Mouse (Mus musculus): ENCODE measurements around the gene Nus1. TPM values are rescaled to one million over a fixed set of nuclear protein-coding genes. Genes with fewer than 3 reads are reported as not detected.

Nus1 gene
- polyA plus RNA-seq, 1 experiment from 2014 or later, result 9.0 TPM

- Histone ChIP-seq H3K9me3 (ENCODE audit: low read length) (no peaks in the 10 kb centered on the region), H3K4me3 (ENCODE audit: low read depth, low read length) (no peak overlapping the region), H3K4me2 (replicated peaks; ENCODE audit: low read depth, low read length) (no peak overlapping the region), H3K4me1 (ENCODE audit: insufficient read depth, low read depth, low read length) (peaks cover 6% of the 10 kb centered on the region; the same call in 1 of the 2 replicates), H3K9ac (replicated peaks; ENCODE audit: low read depth) (no peak overlapping the region), H3K27ac (ENCODE audit: low read length) (no peak overlapping the region), H3K36me3 (ENCODE audit: insufficient read depth, low read length) (no peaks in the 10 kb centered on the region), H3K27me3 (replicated peaks; ENCODE audit: insufficient read depth, low read length) (no peaks in the 10 kb centered on the region)
- ATAC-seq (no peak), DNase-seq (ENCODE audit: low spot score) (peak; percentile 73)
- 69% methylated on average over 1 of the region's 1 CpGs for WGBS
- TF ChIP-seq EP300 (IDR thresholded peaks at IDR 0.05), result no peak
- no peak for TF ChIP-seq CTCF (IDR thresholded peaks at IDR 0.05)
Observed at GRCm38 (mm10) chr10:52420526-52420925, 3.2 kb downstream of the Nus1 start.

GRCm38 (mm10) chr10:52421716-52422115, 4.4 kb downstream of the Nus1 start:
- DNase-seq (ENCODE audit: low spot score) (no peak), ATAC-seq (no peak)
- no peaks in the 10 kb centered on the region for H3K9me3 ChIP-seq (ENCODE audit: low read length)
- no peak overlapping the region for H3K4me3 ChIP-seq (ENCODE audit: low read depth, low read length)
- no peak overlapping the region for H3K9ac ChIP-seq (replicated peaks; ENCODE audit: low read depth)
- no peak overlapping the region for H3K27ac ChIP-seq (ENCODE audit: low read length)
- H3K4me2 ChIP-seq (replicated peaks; ENCODE audit: low read depth, low read length), result no peak overlapping the region
- H3K27me3 ChIP-seq (replicated peaks; ENCODE audit: insufficient read depth, low read length), result no peaks in the 10 kb centered on the region
- no peaks in the 10 kb centered on the region for H3K36me3 ChIP-seq (ENCODE audit: insufficient read depth, low read length)
- TF ChIP-seq CTCF (IDR thresholded peaks at IDR 0.05), result no peak
- no peak for TF ChIP-seq EP300 (IDR thresholded peaks at IDR 0.05)
- H3K4me1 ChIP-seq (ENCODE audit: insufficient read depth, low read depth, low read length), result peaks cover 4% of the 10 kb centered on the region; the same call in 1 of the 2 replicates
- 83% methylated on average over 6 of the region's 6 CpGs for WGBS

DNA sequence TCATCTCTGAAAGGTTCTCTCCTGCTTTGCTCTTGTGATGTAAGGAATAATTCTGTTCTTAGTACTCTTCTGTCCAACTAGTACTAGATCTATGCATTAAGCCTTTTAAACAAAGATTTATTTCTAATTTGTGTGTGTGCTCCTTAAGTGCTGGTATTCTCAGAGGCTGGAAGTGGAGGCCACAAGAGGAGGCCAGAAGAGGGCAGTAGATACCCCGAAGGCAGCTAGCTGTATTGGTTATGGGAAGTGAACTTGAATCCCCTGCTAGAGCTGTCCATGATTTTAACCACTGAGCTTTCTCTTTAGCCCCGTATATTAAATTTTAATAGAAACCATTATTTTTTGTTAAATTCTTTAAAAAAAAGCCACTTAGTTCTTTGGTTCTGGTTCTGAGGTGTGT, 5.8 kb downstream of the Nus1 start:
- WGBS, result 78% methylated on average over 2 of the region's 2 CpGs
- DNase-seq (ENCODE audit: low spot score), result peak; percentile 37
- ATAC-seq, result no peak

GRCm38 (mm10) chr10:52426314-52426980, 9.1 kb downstream of the Nus1 start:
- ATAC-seq (no peak), DNase-seq (ENCODE audit: low spot score) (no peak)
- Histone ChIP-seq H3K9me3 (ENCODE audit: low read length) (no peaks in the 10 kb centered on the region), H3K36me3 (ENCODE audit: insufficient read depth, low read length) (peaks cover 3% of the 10 kb centered on the region; the same call in 1 of the 2 replicates), H3K4me3 (ENCODE audit: low read depth, low read length) (no peak overlapping the region), H3K27ac (ENCODE audit: low read length) (no peak overlapping the region), H3K9ac (replicated peaks; ENCODE audit: low read depth) (no peak overlapping the region), H3K4me2 (replicated peaks; ENCODE audit: low read depth, low read length) (no peak overlapping the region), H3K27me3 (replicated peaks; ENCODE audit: insufficient read depth, low read length) (no peaks in the 10 kb centered on the region), H3K4me1 (ENCODE audit: insufficient read depth, low read depth, low read length) (no peaks in the 10 kb centered on the region)
- WGBS, result 61% methylated on average over 7 of the region's 7 CpGs
- TF ChIP-seq EP300 (IDR thresholded peaks at IDR 0.05) (no peak), CTCF (IDR thresholded peaks at IDR 0.05) (no peak)

More for the DNA sequence above, 5.8 kb downstream of the Nus1 start:
- H3K9ac ChIP-seq (replicated peaks; ENCODE audit: low read depth), result no peak overlapping the region
- TF ChIP-seq EP300 (IDR thresholded peaks at IDR 0.05) (no peak), CTCF (IDR thresholded peaks at IDR 0.05) (peak; percentile 53)
- no peak overlapping the region for H3K4me2 ChIP-seq (replicated peaks; ENCODE audit: low read depth, low read length)
- no peaks in the 10 kb centered on the region for H3K9me3 ChIP-seq (ENCODE audit: low read length)
- H3K4me1 ChIP-seq (ENCODE audit: insufficient read depth, low read depth, low read length), result peaks cover 3% of the 10 kb centered on the region; the same call in 1 of the 2 replicates
- H3K27me3 ChIP-seq (replicated peaks; ENCODE audit: insufficient read depth, low read length), result no peaks in the 10 kb centered on the region
- no peak overlapping the region for H3K4me3 ChIP-seq (ENCODE audit: low read depth, low read length)
- no peak overlapping the region for H3K27ac ChIP-seq (ENCODE audit: low read length)
- H3K36me3 ChIP-seq (ENCODE audit: insufficient read depth, low read length), result no peaks in the 10 kb centered on the region

DNA sequence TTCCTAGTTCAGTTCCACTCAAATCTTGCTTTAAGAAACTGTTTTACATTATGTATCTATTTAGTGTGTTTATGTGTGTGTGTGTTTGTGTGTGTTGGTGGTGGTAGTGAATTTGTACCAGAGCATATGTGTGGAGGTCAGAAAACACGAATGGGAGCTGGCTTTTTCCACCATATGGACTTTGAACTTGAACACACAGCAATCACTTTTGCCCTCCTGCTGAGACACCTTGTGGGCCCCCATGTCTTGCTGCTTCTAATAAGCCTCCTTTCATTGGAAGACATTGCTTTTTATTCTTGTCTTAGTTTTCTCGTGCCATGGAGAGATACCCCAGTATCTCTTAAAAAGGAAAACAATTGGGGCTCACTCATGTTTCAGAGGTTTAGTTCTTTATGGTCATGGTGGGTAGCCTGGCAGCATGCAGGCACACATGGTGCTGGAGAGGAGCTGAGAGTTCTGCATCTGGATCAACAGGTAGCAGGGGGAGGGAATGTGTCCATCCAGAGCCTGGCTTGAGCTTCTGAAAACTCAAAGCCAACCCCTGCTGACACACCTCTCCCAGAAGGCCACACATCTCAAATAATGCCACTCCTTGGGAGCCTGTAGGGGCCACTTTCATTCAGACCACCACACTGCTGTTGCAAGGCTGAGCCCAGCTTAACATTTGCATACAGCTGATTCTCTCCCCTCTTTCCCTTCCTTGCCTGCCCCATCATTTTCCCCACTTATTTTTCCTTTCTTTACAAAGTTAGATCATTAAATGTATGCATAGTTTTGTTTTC, 10.5 kb downstream of the Nus1 start:
- peaks cover 3% of the 10 kb centered on the region; the same call in 1 of the 2 replicates for H3K36me3 ChIP-seq (ENCODE audit: insufficient read depth, low read length)
- no peaks in the 10 kb centered on the region for H3K27me3 ChIP-seq (replicated peaks; ENCODE audit: insufficient read depth, low read length)
- no peak overlapping the region for H3K4me2 ChIP-seq (replicated peaks; ENCODE audit: low read depth, low read length)
- DNase-seq (ENCODE audit: low spot score), result no peak
- no peak for ATAC-seq
- no peak overlapping the region for H3K9ac ChIP-seq (replicated peaks; ENCODE audit: low read depth)
- H3K27ac ChIP-seq (ENCODE audit: low read length), result no peak overlapping the region
- H3K4me3 ChIP-seq (ENCODE audit: low read depth, low read length), result no peak overlapping the region
- TF ChIP-seq CTCF (IDR thresholded peaks at IDR 0.05), result no peak
- no peaks in the 10 kb centered on the region for H3K4me1 ChIP-seq (ENCODE audit: insufficient read depth, low read depth, low read length)
- WGBS, result 71% methylated on average over 2 of the region's 2 CpGs
- H3K9me3 ChIP-seq (ENCODE audit: low read length), result no peaks in the 10 kb centered on the region

- DNase-seq (ENCODE audit: low spot score) (no peak), ATAC-seq (no peak)
- no peak overlapping the region for H3K27ac ChIP-seq (ENCODE audit: low read length)
- TF ChIP-seq CTCF (IDR thresholded peaks at IDR 0.05), result no peak
- no peak for TF ChIP-seq EP300 (IDR thresholded peaks at IDR 0.05)
- no peak overlapping the region for H3K4me3 ChIP-seq (ENCODE audit: low read depth, low read length)
- H3K4me2 ChIP-seq (replicated peaks; ENCODE audit: low read depth, low read length), result no peak overlapping the region
- no peaks in the 10 kb centered on the region for H3K27me3 ChIP-seq (replicated peaks; ENCODE audit: insufficient read depth, low read length)
- H3K36me3 ChIP-seq (ENCODE audit: insufficient read depth, low read length), result peaks cover 12% of the 10 kb centered on the region; the same call in 1 of the 2 replicates
- H3K9ac ChIP-seq (replicated peaks; ENCODE audit: low read depth), result no peak overlapping the region
- no peaks in the 10 kb centered on the region for H3K9me3 ChIP-seq (ENCODE audit: low read length)
- H3K4me1 ChIP-seq (ENCODE audit: insufficient read depth, low read depth, low read length), result no peaks in the 10 kb centered on the region
- 73% methylated on average over 1 of the region's 1 CpGs for WGBS
Observed at GRCm38 (mm10) chr10:52430953-52431352, 13.6 kb downstream of the Nus1 start.
